Mouse (Mus musculus) CH12.LX (cell line): Measurements from ENCODE around the gene Cebpzos. TPM values are rescaled to one million over a fixed set of nuclear protein-coding genes. Genes with fewer than 3 reads are reported as not detected.

Experiments
- DNase-seq: peaks from one replicate; pipeline ENCODE4 v3.0.0-alpha.2; 2013; ENCODE audit errors: extremely low read depth
- H3K27ac ChIP-seq: 2 replicates; pipeline ENCODE4 v1.5.1; 2012; ENCODE audit warnings: low read depth, mild to moderate bottlenecking, control low read depth, moderate library complexity; ENCODE audit not compliant: insufficient read depth
- H3K27me3 ChIP-seq: replicated peaks from 2 replicates; pipeline ENCODE3; 2012; ENCODE audit warnings: inconsistent platforms
- H3K36me3 ChIP-seq, 2 experiments: replicated peaks in 1 of 2; 2 replicates each; pipeline versions ENCODE3 to v1.6.1; 2012; ENCODE audit warnings: inconsistent platforms in 1 of 2, low read length in 1 of 2, mild to moderate bottlenecking in 1 of 2, mixed read lengths in 1 of 2, moderate library complexity in 1 of 2; ENCODE audit not compliant: control insufficient read depth in 1 of 2, insufficient read depth in 1 of 2
- H3K4me1 ChIP-seq, 2 experiments: 2 replicates each; pipeline ENCODE4 v1.6.1; 2012; ENCODE audit warnings: inconsistent platforms in 1 of 2, moderate library complexity in 1 of 2; ENCODE audit not compliant: insufficient read depth in 2 of 2, control insufficient read depth in 1 of 2
- H3K4me2 ChIP-seq: 2 replicates; pipeline ENCODE4 v1.6.1; 2012; ENCODE audit warnings: low read depth, mild to moderate bottlenecking, control low read depth; ENCODE audit not compliant: poor library complexity, insufficient read depth, severe bottlenecking
- H3K4me3 ChIP-seq, 3 experiments: fragments of 150-350 bp in 1 of 3; sonication (generic) in 1 of 3; replicated peaks in 1 of 3; 2 replicates each; pipeline versions ENCODE3 to v1.5.1; 2011 to 2012; ENCODE audit warnings: low read depth in 2 of 3, low read length in 2 of 3, mild to moderate bottlenecking in 2 of 3, moderate library complexity in 2 of 3, control low read depth in 1 of 3, improper control_type of control experiment in 1 of 3, inconsistent platforms in 1 of 3, mixed read lengths in 1 of 3; ENCODE audit not compliant: poor library complexity in 1 of 3
- H3K79me2 ChIP-seq: replicated peaks from 2 replicates; pipeline ENCODE4 v1.6.1; 2012; ENCODE audit warnings: mild to moderate bottlenecking, moderate library complexity; ENCODE audit not compliant: control insufficient read depth, poor library complexity, insufficient read depth, severe bottlenecking; ENCODE audit errors: extremely low read depth
- H3K9ac ChIP-seq: 2 replicates; pipeline ENCODE4 v1.6.1; 2012; ENCODE audit warnings: low read depth, mild to moderate bottlenecking, control low read depth, moderate library complexity; ENCODE audit not compliant: insufficient read depth
- H3K9me3 ChIP-seq: replicated peaks from 2 replicates; pipeline ENCODE3; 2012; ENCODE audit warnings: low read length, inconsistent platforms, mixed read lengths
- BHLHE40 ChIP-seq: IDR thresholded peaks from 2 replicates; pipeline ENCODE4 v1.6.1; 2011; ENCODE audit warnings: mild to moderate bottlenecking, low read depth, low read length, improper control_type of control experiment
- CHD1 ChIP-seq: IDR thresholded peaks from 2 replicates; pipeline ENCODE4 v1.6.1; 2012; ENCODE audit warnings: low read depth, low read length, improper control_type of control experiment, inconsistent platforms
- ELF1 ChIP-seq: IDR thresholded peaks from 2 replicates; pipeline ENCODE4 v1.6.1; 2014; ENCODE audit warnings: low read depth, mild to moderate bottlenecking, inconsistent platforms, low read length, improper control_type of control experiment
- EP300 ChIP-seq: IDR thresholded peaks from 2 replicates; pipeline ENCODE4 v1.6.1; 2011; ENCODE audit warnings: low read length, improper control_type of control experiment
- ETS1 ChIP-seq: conservative IDR thresholded peaks from 2 replicates; pipeline ENCODE4 v1.6.1; 2012; ENCODE audit warnings: low read depth, mild to moderate bottlenecking, inconsistent platforms, low read length, improper control_type of control experiment, moderate library complexity
- HCFC1 ChIP-seq: IDR thresholded peaks from 2 replicates; pipeline ENCODE4 v1.6.1; 2012; ENCODE audit warnings: low read depth, mild to moderate bottlenecking, inconsistent platforms, low read length, improper control_type of control experiment
- JUN ChIP-seq: IDR thresholded peaks from 2 replicates; pipeline ENCODE4 v1.6.1; 2011; ENCODE audit warnings: low read depth, mild to moderate bottlenecking, low read length, improper control_type of control experiment, moderate library complexity; ENCODE audit not compliant: insufficient read depth
- JUND ChIP-seq: conservative IDR thresholded peaks from 2 replicates; pipeline ENCODE4 v1.6.1; 2011; ENCODE audit warnings: low read depth, low read length, improper control_type of control experiment
- KAT2A ChIP-seq: IDR thresholded peaks from 2 replicates; pipeline ENCODE4 v1.6.1; 2012; ENCODE audit warnings: low read length, improper control_type of control experiment, inconsistent platforms; ENCODE audit not compliant: insufficient replicate concordance
- MAX ChIP-seq: IDR thresholded peaks from 2 replicates; pipeline ENCODE4 v1.6.1; 2011; ENCODE audit warnings: low read length, improper control_type of control experiment
- MEF2A ChIP-seq: IDR thresholded peaks from 2 replicates; pipeline ENCODE4 v1.6.1; 2014; ENCODE audit warnings: low read depth, mild to moderate bottlenecking, inconsistent platforms, low read length, improper control_type of control experiment, borderline replicate concordance
- PAX5 ChIP-seq: IDR thresholded peaks from 2 replicates; pipeline ENCODE4 v1.6.1; 2012; ENCODE audit warnings: low read length, inconsistent platforms, mixed read lengths
- RAD21 ChIP-seq: IDR thresholded peaks from 2 replicates; pipeline ENCODE4 v1.6.1; 2011; ENCODE audit warnings: low read depth, mild to moderate bottlenecking, low read length, improper control_type of control experiment, moderate library complexity
- RCOR1 ChIP-seq: conservative IDR thresholded peaks from 2 replicates; pipeline ENCODE4 v1.6.1; 2012; ENCODE audit warnings: low read depth, mild to moderate bottlenecking, inconsistent platforms, low read length, improper control_type of control experiment
- SIN3A ChIP-seq: IDR thresholded peaks from 2 replicates; pipeline ENCODE4 v1.6.1; 2012; ENCODE audit warnings: low read length, improper control_type of control experiment, inconsistent platforms
- TBP ChIP-seq: conservative IDR thresholded peaks from 2 replicates; pipeline ENCODE4 v1.6.1; 2011; ENCODE audit warnings: low read depth, low read length, improper control_type of control experiment
- TCF12 ChIP-seq: IDR thresholded peaks from 2 replicates; pipeline ENCODE4 v1.6.1; 2014; ENCODE audit warnings: low read depth, mild to moderate bottlenecking, inconsistent platforms, low read length, improper control_type of control experiment
- UBTF ChIP-seq: IDR thresholded peaks from 2 replicates; pipeline ENCODE4 v1.6.1; 2012; ENCODE audit warnings: low read depth, mild to moderate bottlenecking, inconsistent platforms, low read length, improper control_type of control experiment, moderate library complexity
- ZKSCAN1 ChIP-seq: IDR thresholded peaks from 2 replicates; pipeline ENCODE4 v1.6.1; 2012; ENCODE audit warnings: low read depth, inconsistent platforms, low read length, improper control_type of control experiment, borderline replicate concordance
- dilution Hi-C: fragments of 300-500 bp; cut with MboI; formaldehyde crosslinking; loops from 2 replicates; pipeline ENCODE4 v1.14.3; 2020; ENCODE audit warnings: low sequenced_read_pairs; ENCODE audit not compliant: extremely low pct_unique_long_range_greater_than_20kb, extremely low pct_ligation_motif_present
- in situ Hi-C: fragments of 300-500 bp; cut with MboI; formaldehyde crosslinking; loops from 3 replicates; pipeline ENCODE4 v1.14.3; 2019; ENCODE audit warnings: low sequenced_read_pairs, low pct_ligation_motif_present, low pct_unique_long_range_greater_than_20kb, mixed read lengths
- polyA plus RNA-seq: library from polyadenylated mRNA; unstranded; fragments of >175 nt; gene quantifications from 2 replicates; pipeline ENCODE4 v1.2.1, GENCODE M21; 2012; ENCODE audit warnings: low read depth; ENCODE audit not compliant: insufficient read length
- total RNA-seq, 2 experiments: library from RNA; depleted of rRNA; stranded (reverse); fragments of 300-350 nt in 1 of 2; fragments of >200 nt in 1 of 2; gene quantifications; 2 replicates each; pipeline ENCODE4 v1.2.3; 2012 to 2014

The Cebpzos gene
- total and polyA plus RNA-seq, 3 experiments = 29.9 to 63.7 (median 34.8) TPM

- H3K79me2 ChIP-seq = no peaks in the 10 kb centered on the region
- no peaks in the 10 kb centered on the region for H3K9me3 ChIP-seq
- H3K27me3 ChIP-seq = no peaks in the 10 kb centered on the region
- H3K36me3 ChIP-seq = no peaks in the 10 kb centered on the region
- H3K9ac ChIP-seq = no peak overlapping the region
- in situ Hi-C loops (no loop called here), dilution Hi-C loops (no loop called here)
- H3K27ac ChIP-seq = no peak overlapping the region
- H3K4me1 ChIP-seq = peaks cover 4 to 10% of the 10 kb centered on the region in 2 experiments; a peak in 3 of 4 replicates
- no peak for TF ChIP-seq RCOR1
- no peak for TF ChIP-seq JUN
- no peak for TF ChIP-seq ZKSCAN1
- TF ChIP-seq RAD21 = no peak
- TF ChIP-seq ETS1 = no peak
- TF ChIP-seq JUND = no peak
- TF ChIP-seq HCFC1 = no peak
- no peak for TF ChIP-seq BHLHE40
- no peak for TF ChIP-seq PAX5
- no peak for TF ChIP-seq MAX
- no peak for TF ChIP-seq ELF1
- TF ChIP-seq EP300 = no peak
- no peak for TF ChIP-seq TCF12
- no peak for TF ChIP-seq CHD1
- TF ChIP-seq MEF2A = no peak
- TF ChIP-seq TBP = no peak
- no peak for TF ChIP-seq SIN3A
- no peak for TF ChIP-seq KAT2A
- H3K4me3 ChIP-seq = no peak overlapping the region
- DNase-seq = no peak
- no peak overlapping the region for H3K4me2 ChIP-seq
Observed at GRCm38 (mm10) chr17:78891020-78891419, 25.3 kb upstream of the Cebpzos start.

- H3K27me3 ChIP-seq = no peaks in the 10 kb centered on the region
- DNase-seq = no peak
- H3K9ac ChIP-seq = no peak overlapping the region; the same call in 1 of the 2 replicates
- H3K27ac ChIP-seq = no peak overlapping the region
- dilution Hi-C loops = no loop called here
- in situ Hi-C loops = no loop called here
- H3K4me3 ChIP-seq = no peak overlapping the region
- no peaks in the 10 kb centered on the region for H3K79me2 ChIP-seq
- H3K4me1 ChIP-seq = peaks cover 0 to 2% of the 10 kb centered on the region in 2 experiments; a peak in 1 of 4 replicates
- no peaks in the 10 kb centered on the region for H3K36me3 ChIP-seq
- H3K9me3 ChIP-seq = no peaks in the 10 kb centered on the region
- no peak for TF ChIP-seq UBTF
- no peak for TF ChIP-seq TBP
- no peak for TF ChIP-seq PAX5
- no peak for TF ChIP-seq JUN
- TF ChIP-seq TCF12 = no peak
- no peak for TF ChIP-seq JUND
- no peak for TF ChIP-seq ZKSCAN1
- peak overlapping the region; percentile 97 for H3K4me2 ChIP-seq
Observed at GRCm38 (mm10) chr17:78894991-78895390, 21.3 kb upstream of the Cebpzos start.
